Mouse (Mus musculus) ES-Bruce4 (cell line): ENCODE data around the gene Filip1.

Source experiments
- CTCF ChIP-seq: IDR thresholded peaks from one replicate; pipeline ENCODE4 v1.8.1; 2011; ENCODE audit warnings: low read depth, low read length
- POLR2A ChIP-seq: IDR thresholded peaks from one replicate; pipeline ENCODE4 v1.8.1; 2011; ENCODE audit warnings: low read length; ENCODE audit not compliant: insufficient read depth

GRCm38 (mm10) chr9:79951339-79951738 is 61.3 kb downstream of the Filip1 start:
- TF ChIP-seq CTCF (no peak), POLR2A (no peak)
